Mouse (Mus musculus) embryonic facial prominence, embryonic 12.5 days (tissue): ENCODE data around the gene Milr1. TPM values are rescaled to one million over a fixed set of nuclear protein-coding genes. Genes with fewer than 3 reads are reported as not detected.

Experiments used
- ATAC-seq: fragments of 200-750 bp; cut with Nextera tagmentation; 2 replicates; pipeline ENCODE4 v1.8.0; 2017; ENCODE audit not compliant: insufficient number of reproducible peaks, insufficient read depth, low FRiP score, low TSS enrichment
- H3K27ac ChIP-seq: fragments of 300-500 bp; sonication (generic); 2 replicates; pipeline ENCODE4 v1.5.1; 2016; ENCODE audit warnings: mild to moderate bottlenecking
- H3K27me3 ChIP-seq: fragments of 300-500 bp; sonication (generic); 2 replicates; pipeline ENCODE4 v1.6.1; 2016; ENCODE audit warnings: mild to moderate bottlenecking, moderate library complexity
- H3K36me3 ChIP-seq: fragments of 300-500 bp; sonication (generic); 2 replicates; pipeline ENCODE4 v1.6.1; 2016; ENCODE audit warnings: mild to moderate bottlenecking
- H3K4me1 ChIP-seq: fragments of 300-500 bp; sonication (generic); 2 replicates; pipeline ENCODE4 v1.6.1; 2016
- H3K4me2 ChIP-seq: fragments of 300-500 bp; sonication (generic); replicated peaks from 2 replicates; pipeline ENCODE4 v1.6.1; 2016; ENCODE audit warnings: mild to moderate bottlenecking, moderate library complexity
- H3K4me3 ChIP-seq: fragments of 300-500 bp; sonication (generic); 2 replicates; pipeline ENCODE4 v1.5.1; 2016; ENCODE audit warnings: mild to moderate bottlenecking
- H3K9ac ChIP-seq: fragments of 300-500 bp; sonication (generic); 2 replicates; pipeline ENCODE4 v1.6.1; 2016; ENCODE audit warnings: mild to moderate bottlenecking, moderate library complexity
- H3K9me3 ChIP-seq: fragments of 300-500 bp; sonication (generic); 2 replicates; pipeline ENCODE4 v1.6.1; 2016; ENCODE audit warnings: mild to moderate bottlenecking, moderate library complexity
- WGBS: fragments of 180-500 bp; shearing (Covaris S2); methylation state at CpG from one replicate; pipeline ENCODE4 v1.1.7; 2016; 5-methylcytosine and 5-hydroxymethylcytosine counted together
- polyA plus RNA-seq: library from polyadenylated mRNA; unstranded; fragments of >200 nt; fragmentation: Nextera tagmentation; extraction: Ambion mirVana; gene quantifications from 2 replicates; pipeline ENCODE4 v1.2.1, GENCODE M21; 2016

The Milr1 gene
- 1.4 TPM in 2 replicates for polyA plus RNA-seq

GRCm38 (mm10) chr11:106751039-106752018 is at the start of gene Milr1:
Gene Milr1, plus strand, starts transcription at chr11:106751226.
- Histone ChIP-seq H3K4me1 (no peaks in the 10 kb centered on the region), H3K27me3 (no peaks in the 10 kb centered on the region), H3K9me3 (0 out of 2 replicates have a peak, but pooled peaks cover 2% of the 10 kb centered on the region), H3K4me2 (no peak within 1 kb of the TSS), H3K9ac (no peak within 1 kb of the TSS), H3K27ac (no peak within 1 kb of the TSS), H3K36me3 (no peaks in the 10 kb centered on the region), H3K4me3 (no peak within 1 kb of the TSS)
- no peak for ATAC-seq
- 83% methylated on average over 17 of the region's 17 CpGs for WGBS

- Histone ChIP-seq H3K36me3 (no peaks in the 10 kb centered on the region), H3K4me1 (no peaks in the 10 kb centered on the region), H3K27me3 (no peaks in the 10 kb centered on the region), H3K4me3 (no peak overlapping the region), H3K9me3 (no peaks in the 10 kb centered on the region), H3K27ac (no peak overlapping the region), H3K9ac (no peak overlapping the region), H3K4me2 (no peak overlapping the region)
- ATAC-seq, result no peak
- 64% methylated on average over 9 of the region's 9 CpGs for WGBS
These were observed 49.4 kb upstream of the Milr1 start for GRCm38 (mm10) chr11:106701589-106701988.

- H3K36me3 ChIP-seq, result no peaks in the 10 kb centered on the region
- H3K4me2 ChIP-seq, result no peak overlapping the region
- H3K9ac ChIP-seq, result no peak overlapping the region
- 84% methylated on average over 3 of the region's 3 CpGs for WGBS
- ATAC-seq, result no peak
- no peaks in the 10 kb centered on the region for H3K27me3 ChIP-seq
- H3K4me1 ChIP-seq, result peaks cover 7% of the 10 kb centered on the region; the same call in 1 of the 2 replicates
- H3K9me3 ChIP-seq, result no peaks in the 10 kb centered on the region
- H3K4me3 ChIP-seq, result no peak overlapping the region
- H3K27ac ChIP-seq, result no peak overlapping the region
These were observed 48.4 kb upstream of the Milr1 start for GRCm38 (mm10) chr11:106702584-106702983.

- H3K27me3 ChIP-seq, result no peaks in the 10 kb centered on the region
- ATAC-seq, result no peak
- H3K4me3 ChIP-seq, result no peak overlapping the region
- no peak overlapping the region for H3K9ac ChIP-seq
- H3K4me2 ChIP-seq, result no peak overlapping the region
- H3K27ac ChIP-seq, result no peak overlapping the region
- H3K36me3 ChIP-seq, result no peaks in the 10 kb centered on the region
- no peaks in the 10 kb centered on the region for H3K9me3 ChIP-seq
- H3K4me1 ChIP-seq, result peaks cover 8% of the 10 kb centered on the region; the same call in 1 of the 2 replicates
- 87% methylated on average over 7 of the region's 7 CpGs for WGBS
These were observed 47.1 kb upstream of the Milr1 start for GRCm38 (mm10) chr11:106703931-106704330.

- ATAC-seq, result no peak
- WGBS, result 69% methylated on average over 9 of the region's 9 CpGs
- Histone ChIP-seq H3K36me3 (no peaks in the 10 kb centered on the region), H3K9ac (no peak overlapping the region), H3K27ac (no peak overlapping the region), H3K4me3 (no peak overlapping the region), H3K9me3 (no peaks in the 10 kb centered on the region), H3K4me2 (no peak overlapping the region), H3K4me1 (peaks cover 14% of the 10 kb centered on the region), H3K27me3 (no peaks in the 10 kb centered on the region)
These were observed 46.5 kb upstream of the Milr1 start for GRCm38 (mm10) chr11:106704399-106705111.

GRCm38 (mm10) chr11:106706212-106706611 is 44.8 kb upstream of the Milr1 start:
- no peak for ATAC-seq
- no peaks in the 10 kb centered on the region for H3K9me3 ChIP-seq
- 23% methylated on average over 4 of the region's 4 CpGs for WGBS
- H3K4me1 ChIP-seq, result peaks cover 18% of the 10 kb centered on the region
- H3K27ac ChIP-seq, result no peak overlapping the region
- H3K4me2 ChIP-seq, result no peak overlapping the region
- no peaks in the 10 kb centered on the region for H3K36me3 ChIP-seq
- H3K9ac ChIP-seq, result no peak overlapping the region
- H3K4me3 ChIP-seq, result no peak overlapping the region
- no peaks in the 10 kb centered on the region for H3K27me3 ChIP-seq

GRCm38 (mm10) chr11:106707085-106707484 is 43.9 kb upstream of the Milr1 start:
- no peaks in the 10 kb centered on the region for H3K9me3 ChIP-seq
- H3K4me1 ChIP-seq, result peaks cover 18% of the 10 kb centered on the region
- no peaks in the 10 kb centered on the region for H3K27me3 ChIP-seq
- H3K36me3 ChIP-seq, result no peaks in the 10 kb centered on the region
- ATAC-seq, result no peak
- H3K4me2 ChIP-seq, result no peak overlapping the region
- H3K27ac ChIP-seq, result no peak overlapping the region
- WGBS, result 53% methylated on average over 8 of the region's 8 CpGs
- H3K4me3 ChIP-seq, result no peak overlapping the region
- no peak overlapping the region for H3K9ac ChIP-seq

- Histone ChIP-seq H3K27ac (no peak overlapping the region), H3K4me3 (no peak overlapping the region), H3K9me3 (no peaks in the 10 kb centered on the region), H3K9ac (no peak overlapping the region), H3K27me3 (no peaks in the 10 kb centered on the region), H3K4me1 (peaks cover 18% of the 10 kb centered on the region), H3K36me3 (no peaks in the 10 kb centered on the region), H3K4me2 (no peak overlapping the region)
- no peak for ATAC-seq
- 55% methylated on average over 3 of the region's 3 CpGs for WGBS
These were observed 43.2 kb upstream of the Milr1 start for GRCm38 (mm10) chr11:106707866-106708265.

- Histone ChIP-seq H3K36me3 (no peaks in the 10 kb centered on the region), H3K4me1 (peaks cover 18% of the 10 kb centered on the region), H3K9ac (no peak overlapping the region), H3K4me3 (no peak overlapping the region), H3K27me3 (no peaks in the 10 kb centered on the region), H3K4me2 (peak overlapping the region; percentile 35), H3K27ac (no peak overlapping the region), H3K9me3 (no peaks in the 10 kb centered on the region)
- no peak for ATAC-seq
- WGBS, result 19% methylated on average over 15 of the region's 15 CpGs
These were observed 41.6 kb upstream of the Milr1 start for GRCm38 (mm10) chr11:106709227-106709985.

- Histone ChIP-seq H3K4me3 (no peak overlapping the region), H3K36me3 (no peaks in the 10 kb centered on the region), H3K9me3 (no peaks in the 10 kb centered on the region), H3K4me1 (peaks cover 18% of the 10 kb centered on the region), H3K27ac (no peak overlapping the region), H3K9ac (no peak overlapping the region), H3K27me3 (peaks cover 3% of the 10 kb centered on the region; the same call in 1 of the 2 replicates), H3K4me2 (no peak overlapping the region)
- 67% methylated on average over 5 of the region's 5 CpGs for WGBS
- ATAC-seq, result no peak
These were observed 40.2 kb upstream of the Milr1 start for GRCm38 (mm10) chr11:106710789-106711188.

GRCm38 (mm10) chr11:106715066-106715465 is 36.0 kb upstream of the Milr1 start:
- Histone ChIP-seq H3K4me3 (no peak overlapping the region), H3K4me2 (no peak overlapping the region), H3K27me3 (peaks cover 3% of the 10 kb centered on the region; the same call in 1 of the 2 replicates), H3K4me1 (no peaks in the 10 kb centered on the region), H3K9me3 (no peaks in the 10 kb centered on the region), H3K9ac (no peak overlapping the region), H3K36me3 (no peaks in the 10 kb centered on the region), H3K27ac (peak overlapping the region; percentile 54; the same call in 1 of the 2 replicates)
- WGBS, result 72% methylated on average over 6 of the region's 6 CpGs
- no peak for ATAC-seq
